ENCODE assay signal across 19 mouse cellular contexts in genomic region chr13:71205708-71206107, GRCm38 (mm10).
DNase-seq lines count a peak whose midpoint lies in the region; ATAC-seq and TF ChIP-seq lines count a peak whose summit lies in the region.
"Had no signal": no experiment of that assay in that cellular context is flagged by ENCODE, and none has a peak within 500 bp of the region (broad histone marks: within the 10 kb centered on the region; RNA-seq: fewer than 3 reads in every experiment).

No protein-coding gene starts in this region.

- in situ Hi-C loops in CH12.LX (cut with MboI; ENCODE audit: low pct_ligation_motif_present, low pct_unique_long_range_greater_than_20kb, low sequenced_read_pairs) = no loop called here

- no peak overlapping the region for H3K4me3 ChIP-seq in heart, embryonic 10.5 days
- no peak overlapping the region for H3K4me3 ChIP-seq in CH12.LX (replicated peaks in 1 of 3; ENCODE audit: low read depth in 2 of 3, low read length in 2 of 3, poor library complexity in 1 of 3)
- no peak overlapping the region for H3K4me3 ChIP-seq in embryonic facial prominence, embryonic 10.5 days
- no peak overlapping the region for H3K4me3 ChIP-seq in midbrain, embryonic 16.5 days (ENCODE audit: low read depth, low read length)
- H3K4me3 ChIP-seq: embryonic facial prominence, embryonic 12.5 days; forebrain, embryonic 12.5 days; heart, embryonic 15.5 days; hindbrain, embryonic 10.5 days; intestine, embryonic 15.5 days had no signal

- 0 out of 2 replicates have a peak overlapping the region, but pooled peaks have one; percentile 1 for H3K4me2 ChIP-seq in CH12.LX (ENCODE audit: insufficient read depth, low read depth, poor library complexity, severe bottlenecking)
- no peak overlapping the region for H3K4me2 ChIP-seq in midbrain, embryonic 16.5 days (ENCODE audit: low read length)
- H3K4me2 ChIP-seq: embryonic facial prominence, embryonic 12.5 days; forebrain, embryonic 12.5 days; heart, embryonic 15.5 days; hindbrain, embryonic 14.5 days; intestine, embryonic 15.5 days had no signal

- TF ChIP-seq RAD21 in CH12.LX (IDR thresholded peaks at IDR 0.05; ENCODE audit: low read depth, low read length) = no peak

- no peak for TF ChIP-seq POLR2A in CH12.LX (IDR thresholded peaks at IDR 0.05; ENCODE audit: low read depth, low read length)

- no peak for TF ChIP-seq CTCF in CH12.LX (conservative IDR thresholded peaks at IDR 0.05 in 1 of 2, IDR thresholded peaks at IDR 0.05 in 1 of 2; ENCODE audit: low read depth in 2 of 2, low read length in 2 of 2)

- H3K27me3 ChIP-seq in heart, embryonic 10.5 days (ENCODE audit: insufficient read depth, poor library complexity, severe bottlenecking) = no peaks in the 10 kb centered on the region
- no peaks in the 10 kb centered on the region for H3K27me3 ChIP-seq in CH12.LX (replicated peaks)
- H3K27me3 ChIP-seq in embryonic facial prominence, embryonic 10.5 days (replicated peaks; ENCODE audit: low read depth, poor library complexity, severe bottlenecking) = peaks cover 37% of the 10 kb centered on the region
- no peaks in the 10 kb centered on the region for H3K27me3 ChIP-seq in midbrain, embryonic 16.5 days (ENCODE audit: control insufficient read depth, insufficient read depth, low read depth, low read length)
- H3K27me3 ChIP-seq: heart, embryonic 15.5 days; intestine, embryonic 15.5 days had no signal

- no peak overlapping the region for H3K9ac ChIP-seq in CH12.LX (ENCODE audit: insufficient read depth, low read depth)
- no peak overlapping the region for H3K9ac ChIP-seq in midbrain, embryonic 16.5 days (ENCODE audit: low read depth, low read length)
- H3K9ac ChIP-seq: embryonic facial prominence, embryonic 12.5 days; forebrain, embryonic 12.5 days; heart, embryonic 15.5 days; hindbrain, embryonic 14.5 days; intestine, embryonic 15.5 days had no signal

- H3K27ac ChIP-seq in heart, embryonic 10.5 days = no peak overlapping the region
- no peak overlapping the region for H3K27ac ChIP-seq in CH12.LX (ENCODE audit: insufficient read depth, low read depth)
- no peak overlapping the region for H3K27ac ChIP-seq in embryonic facial prominence, embryonic 10.5 days (replicated peaks)
- H3K27ac ChIP-seq in midbrain, embryonic 16.5 days (ENCODE audit: low read length) = no peak overlapping the region; the same call in 1 of the 2 replicates
- H3K27ac ChIP-seq: embryonic facial prominence, embryonic 12.5 days; forebrain, embryonic 12.5 days; heart, embryonic 15.5 days; hindbrain, embryonic 10.5 days; hindbrain, embryonic 14.5 days; intestine, embryonic 15.5 days had no signal

- WGBS in heart, embryonic 10.5 days = 35% methylated on average over 3 of the region's 3 CpGs
- WGBS in embryonic facial prominence, embryonic 10.5 days = 33% methylated on average over 3 of the region's 3 CpGs
- WGBS in midbrain, embryonic 16.5 days = 29% methylated on average over 3 of the region's 3 CpGs

- H3K36me3 ChIP-seq in heart, embryonic 10.5 days = no peaks in the 10 kb centered on the region
- no peaks in the 10 kb centered on the region for H3K36me3 ChIP-seq in CH12.LX (replicated peaks in 1 of 2; ENCODE audit: control insufficient read depth in 1 of 2, insufficient read depth in 1 of 2, low read length in 1 of 2)
- no peaks in the 10 kb centered on the region for H3K36me3 ChIP-seq in embryonic facial prominence, embryonic 10.5 days (replicated peaks)
- H3K36me3 ChIP-seq in midbrain, embryonic 16.5 days (ENCODE audit: control insufficient read depth, insufficient read depth, low read length) = no peaks in the 10 kb centered on the region
- H3K36me3 ChIP-seq: embryonic facial prominence, embryonic 12.5 days; forebrain, embryonic 12.5 days; G1E; heart, embryonic 15.5 days; hindbrain, embryonic 10.5 days; intestine, embryonic 15.5 days had no signal

- ATAC-seq in midbrain, embryonic 16.5 days = peak; percentile 68
- ATAC-seq: intestine, embryonic 15.5 days had no signal

- H3K9me3 ChIP-seq in heart, embryonic 10.5 days = no peaks in the 10 kb centered on the region
- no peaks in the 10 kb centered on the region for H3K9me3 ChIP-seq in CH12.LX (replicated peaks; ENCODE audit: low read length)
- H3K9me3 ChIP-seq in embryonic facial prominence, embryonic 10.5 days = no peaks in the 10 kb centered on the region
- H3K9me3 ChIP-seq in midbrain, embryonic 16.5 days (replicated peaks; ENCODE audit: control insufficient read depth, low read length, poor library complexity, severe bottlenecking) = no peaks in the 10 kb centered on the region
- H3K9me3 ChIP-seq: embryonic facial prominence, embryonic 12.5 days; forebrain, embryonic 12.5 days; heart, embryonic 15.5 days; hindbrain, embryonic 10.5 days; intestine, embryonic 15.5 days had no signal

- dilution Hi-C loops in CH12.LX (cut with MboI; ENCODE audit: extremely low pct_ligation_motif_present, extremely low pct_unique_long_range_greater_than_20kb, low sequenced_read_pairs) = no loop called here

- intact Hi-C loops in heart, postnatal 10 days (cut with DNase I) = no loop called here

- TF ChIP-seq EP300 in CH12.LX (IDR thresholded peaks at IDR 0.05; ENCODE audit: low read length) = peak; percentile 43; the same call in 1 of the 2 replicates

- no peaks in the 10 kb centered on the region; the same call in 1 of the 2 replicates for H3K4me1 ChIP-seq in heart, embryonic 10.5 days
- H3K4me1 ChIP-seq in CH12.LX (ENCODE audit: control insufficient read depth in 1 of 2, insufficient read depth in 2 of 2) = peaks cover 7 to 20% of the 10 kb centered on the region in 2 experiments
- peaks cover 11% of the 10 kb centered on the region for H3K4me1 ChIP-seq in embryonic facial prominence, embryonic 10.5 days
- peaks cover 9% of the 10 kb centered on the region for H3K4me1 ChIP-seq in midbrain, embryonic 16.5 days (ENCODE audit: control insufficient read depth, insufficient read depth, low read length)
- H3K4me1 ChIP-seq: heart, embryonic 15.5 days; intestine, embryonic 15.5 days had no signal

- no peaks in the 10 kb centered on the region for H3K79me2 ChIP-seq in CH12.LX (replicated peaks; ENCODE audit: control insufficient read depth, extremely low read depth, insufficient read depth, poor library complexity, severe bottlenecking)

- peak; percentile 65 for DNase-seq in heart, embryonic 10.5 days (ENCODE audit: low spot score)
- DNase-seq in heart, postnatal 10 days = no peak
- peak; percentile 65 for DNase-seq in CH12.LX (ENCODE audit: extremely low read depth)
- peak; percentile 24 for DNase-seq in embryonic facial prominence, embryonic 10.5 days (ENCODE audit: low spot score)
- no peak for DNase-seq in spleen, postnatal 4 days (ENCODE audit: low spot score in 2 of 2)
- no peak for DNase-seq in adrenal gland, adult (ENCODE audit: inconsistent age in 2 of 2, low spot score in 1 of 2)
- DNase-seq: adrenal gland, postnatal 14 days; cerebellum, adult 18-20 months; cerebellum, postnatal 10 days; gastrocnemius, postnatal 14 days; kidney, adult 18-20 months had no signal

TF ChIP-seq in CH12.LX, 34 proteins besides CTCF, POLR2A, EP300 and RAD21:
- TF ChIP-seq HCFC1 (IDR thresholded peaks at IDR 0.05; ENCODE audit: low read depth, low read length) (peak; percentile 17; the same call in 1 of the 2 replicates), JUN (IDR thresholded peaks at IDR 0.05; ENCODE audit: insufficient read depth, low read depth, low read length) (no peak)

Comparison
In these comparisons a context has a peak if more than half of its experiments do, and no peak if none do; other contexts are left out.
1. DNase-seq: peak in heart, embryonic 10.5 days (single experiment), CH12.LX (single experiment) and embryonic facial prominence, embryonic 10.5 days (single experiment); none in heart, postnatal 10 days (0 of 2), spleen, postnatal 4 days (0 of 2) and adrenal gland, adult (0 of 2).